In the genomic region with DNA sequence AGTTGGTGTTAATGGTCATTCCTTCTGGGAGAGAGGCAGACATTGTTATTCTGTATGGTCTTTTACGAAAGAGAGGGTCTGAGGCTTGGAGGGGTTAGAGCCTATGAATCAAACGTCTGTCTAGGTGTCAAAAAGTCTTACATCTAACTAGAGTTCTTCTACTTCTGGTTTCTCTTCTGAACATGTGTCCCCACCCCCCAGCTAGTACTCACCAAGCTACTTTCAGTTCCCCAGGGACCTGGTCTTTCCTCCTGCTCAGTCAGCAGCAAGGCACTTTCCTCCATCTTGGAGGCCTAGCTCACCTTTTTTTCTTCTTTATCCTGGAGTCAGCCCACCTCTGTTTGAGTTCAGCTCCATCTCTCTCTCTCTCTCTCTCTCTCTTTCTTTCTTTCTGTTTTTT, we compare ENCODE assay signal across 8 mouse cellular contexts. TPM values are rescaled to one million over a fixed set of nuclear protein-coding genes. Genes with fewer than 3 reads are reported as not detected.
DNase-seq lines count a peak whose midpoint lies in the region; ATAC-seq and TF ChIP-seq lines count a peak whose summit lies in the region.

No protein-coding gene starts in this region.

- peak overlapping the region; percentile 77 for H3K4me2 ChIP-seq in heart, embryonic 13.5 days
- H3K4me2 ChIP-seq in liver, embryonic 14.5 days (ENCODE audit: low read depth), result 0 out of 2 replicates have a peak overlapping the region, but pooled peaks have one; percentile 11

- 79% methylated on average over 2 of the region's 2 CpGs for WGBS in heart, embryonic 13.5 days
- 53% methylated on average over 2 of the region's 2 CpGs for WGBS in liver, embryonic 14.5 days (ENCODE audit: insufficient replicate concordance)

- TF ChIP-seq EP300 in liver, embryonic 14.5 days (IDR thresholded peaks at IDR 0.05; ENCODE audit: low read depth), result no peak

- H3K9ac ChIP-seq in heart, embryonic 13.5 days, result 0 out of 2 replicates have a peak overlapping the region, but pooled peaks have one; percentile 82
- H3K9ac ChIP-seq in liver, embryonic 14.5 days (replicated peaks), result no peak overlapping the region

- peaks cover 32% of the 10 kb centered on the region for H3K4me1 ChIP-seq in heart, embryonic 13.5 days
- peaks cover 0 to 10% of the 10 kb centered on the region in 2 experiments; a peak in 2 of 4 replicates for H3K4me1 ChIP-seq in liver, embryonic 14.5 days (replicated peaks; ENCODE audit: control insufficient read depth in 2 of 2, insufficient read depth in 2 of 2, low read length in 1 of 2)

- no peak overlapping the region for H3K27ac ChIP-seq in heart, embryonic 13.5 days (replicated peaks)
- H3K27ac ChIP-seq in liver, embryonic 14.5 days, result no peak overlapping the region

- no peaks in the 10 kb centered on the region for H3K9me3 ChIP-seq in heart, embryonic 13.5 days
- no peaks in the 10 kb centered on the region for H3K9me3 ChIP-seq in liver, embryonic 14.5 days (ENCODE audit: control insufficient read depth, low read length)

- no peaks in the 10 kb centered on the region for H3K36me3 ChIP-seq in heart, embryonic 13.5 days
- H3K36me3 ChIP-seq in liver, embryonic 14.5 days (replicated peaks; ENCODE audit: control insufficient read depth, insufficient read depth, low read depth), result no peaks in the 10 kb centered on the region

- ATAC-seq in heart, embryonic 13.5 days (ENCODE audit: extremely low read depth, insufficient number of reproducible peaks, low FRiP score, low TSS enrichment), result no peak
- no peak for ATAC-seq in liver, embryonic 14.5 days (ENCODE audit: insufficient read depth)

- peak; percentile 35 to 44 for DNase-seq in spleen, adult 18-20 months
- no peak for DNase-seq in spleen, adult 12 weeks (ENCODE audit: low spot score)
- no peak for DNase-seq in liver, embryonic 14.5 days (ENCODE audit: low read depth in 3 of 3, low spot score in 3 of 3)
- peak; percentile 31 to 70 for DNase-seq in natural killer cell, adult 2 months (ENCODE audit: low spot score in 2 of 2)
- DNase-seq in right cerebral cortex, postnatal 4 days, result no peak
- DNase-seq in urinary bladder, postnatal 25 days (ENCODE audit: low spot score), result no peak
- DNase-seq in ovary, adult 18-20 months (ENCODE audit: low spot score), result no peak

- TF ChIP-seq CTCF in liver, embryonic 14.5 days (IDR thresholded peaks at IDR 0.05; ENCODE audit: low read depth), result no peak

- H3K27me3 ChIP-seq in heart, embryonic 13.5 days (replicated peaks), result no peaks in the 10 kb centered on the region
- H3K27me3 ChIP-seq in liver, embryonic 14.5 days (ENCODE audit: control insufficient read depth, insufficient read depth, low read length), result peaks cover 2% of the 10 kb centered on the region; the same call in 1 of the 2 replicates

- peak overlapping the region; percentile 54 for H3K4me3 ChIP-seq in heart, embryonic 13.5 days
- H3K4me3 ChIP-seq in liver, embryonic 14.5 days (ENCODE audit: insufficient read depth in 1 of 2, low read depth in 2 of 2, low read length in 2 of 2), result no peak overlapping the region

RNA-seq across cellular contexts. Expression of a gene that starts 48.9 kb away (rescaled TPM):
- polyA plus RNA-seq in heart, embryonic 13.5 days (2015; fragmentation: Nextera tagmentation; extraction: Ambion mirVana), result 8.0 and 9.2 TPM in 2 replicates
- 1.5 and 1.6 TPM in 2 replicates for polyA plus RNA-seq in liver, embryonic 14.5 days (2012; rRNA removed)
- 2.5 and 2.8 TPM in 2 replicates for polyA plus RNA-seq in liver, embryonic 14.5 days (2014; fragmentation: Nextera tagmentation; extraction: Ambion mirVana)

RNA-seq across cellular contexts. Expression of a gene that starts 49.1 kb away (rescaled TPM):
- polyA plus RNA-seq in heart, embryonic 13.5 days (2015; fragmentation: Nextera tagmentation; extraction: Ambion mirVana), result 8.1 and 9.6 TPM in 2 replicates
- 1.4 and 1.5 TPM in 2 replicates for polyA plus RNA-seq in liver, embryonic 14.5 days (2012; rRNA removed)
- polyA plus RNA-seq in liver, embryonic 14.5 days (2014; fragmentation: Nextera tagmentation; extraction: Ambion mirVana), result 1.5 and 2.1 TPM in 2 replicates

Comparison
In these comparisons a context has a peak if more than half of its experiments do, and no peak if none do; other contexts are left out.
1. DNase-seq: peak in spleen, adult 18-20 months (2 of 2) and natural killer cell, adult 2 months (2 of 2); none in spleen, adult 12 weeks (single experiment), liver, embryonic 14.5 days (0 of 3), right cerebral cortex, postnatal 4 days (single experiment), urinary bladder, postnatal 25 days (single experiment) and ovary, adult 18-20 months (single experiment).